Mouse (Mus musculus) bone marrow, adult 2 months (tissue): ENCODE measurements around the gene Ergic1.

Experiments used
- CTCF ChIP-seq: fragments of 200-500 bp; IDR thresholded peaks from 2 replicates; pipeline ENCODE4 v1.5.1; 2011; ENCODE audit warnings: low read length, control low read depth; ENCODE audit not compliant: control insufficient read depth, insufficient read depth
- POLR2A ChIP-seq: fragments of 200-500 bp; IDR thresholded peaks from 2 replicates; pipeline ENCODE4 v1.6.1; 2011; ENCODE audit warnings: low read depth, mild to moderate bottlenecking, control low read depth, low read length, borderline replicate concordance; ENCODE audit not compliant: control insufficient read depth

DNA sequence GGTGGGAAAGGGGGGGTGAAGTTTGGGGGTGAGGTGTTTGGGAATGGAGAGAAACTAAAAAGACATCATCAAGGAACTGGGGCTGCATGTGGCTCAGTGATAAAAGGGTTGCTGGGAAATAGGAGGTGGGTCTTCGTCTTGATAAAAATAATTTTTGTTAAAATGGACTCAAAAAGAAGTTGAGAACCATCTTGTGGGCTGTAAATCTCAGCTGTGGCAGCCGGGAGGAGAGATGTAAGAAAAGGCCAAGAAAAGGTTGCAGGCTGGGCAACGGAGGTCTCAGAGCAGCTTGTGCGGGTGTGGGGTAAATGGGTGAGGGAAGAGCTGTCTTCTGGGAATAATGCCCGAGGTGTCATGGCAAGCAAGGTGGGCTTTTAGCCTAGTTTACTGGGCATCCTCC is 100.9 kb downstream of the Ergic1 start:
- TF ChIP-seq CTCF, result no peak
- TF ChIP-seq POLR2A, result no peak
